Mouse (Mus musculus): Measurements from ENCODE around the gene Gabra4. TPM values are rescaled to one million over a fixed set of nuclear protein-coding genes. Genes with fewer than 3 reads are reported as not detected.

The Gabra4 gene
- polyA plus RNA-seq, 1 experiment = 0.31 TPM

- Histone ChIP-seq H3K27ac (ENCODE audit: insufficient read depth, low read depth, low read length) (no peak overlapping the region), H3K4me1 (ENCODE audit: control insufficient read depth, insufficient read depth, low read length) (no peaks in the 10 kb centered on the region), H3K27me3 (replicated peaks; ENCODE audit: control insufficient read depth, insufficient read depth, low read length) (no peaks in the 10 kb centered on the region), H3K4me3 (ENCODE audit: insufficient read depth, low read depth, low read length) (no peak overlapping the region), H3K36me3 (ENCODE audit: control insufficient read depth, insufficient read depth, low read length) (no peaks in the 10 kb centered on the region)
- WGBS = 9% methylated on average over 10 of the region's 10 CpGs
- no peak for TF ChIP-seq CTCF (conservative IDR thresholded peaks at IDR 0.05; ENCODE audit: insufficient read depth, insufficient read length, low read depth, low read length)
- TF ChIP-seq POLR2A (IDR thresholded peaks at IDR 0.05; ENCODE audit: low read depth, low read length) = no peak
- DNase-seq = no peak
These were observed 1.3 kb downstream of the Gabra4 start for GRCm38 (mm10) chr5:71656771-71657170.

GRCm38 (mm10) chr5:71654056-71654455 lies 4.1 kb downstream of the Gabra4 start:
- Histone ChIP-seq H3K36me3 (ENCODE audit: control insufficient read depth, insufficient read depth, low read length) (no peaks in the 10 kb centered on the region), H3K4me3 (ENCODE audit: insufficient read depth, low read depth, low read length) (no peak overlapping the region), H3K4me1 (ENCODE audit: control insufficient read depth, insufficient read depth, low read length) (no peaks in the 10 kb centered on the region), H3K27ac (ENCODE audit: insufficient read depth, low read depth, low read length) (no peak overlapping the region), H3K27me3 (replicated peaks; ENCODE audit: control insufficient read depth, insufficient read depth, low read length) (no peaks in the 10 kb centered on the region)
- WGBS = 85% methylated on average over 5 of the region's 5 CpGs
- DNase-seq = no peak
- TF ChIP-seq CTCF (conservative IDR thresholded peaks at IDR 0.05; ENCODE audit: insufficient read depth, insufficient read length, low read depth, low read length) = no peak
- no peak for TF ChIP-seq POLR2A (IDR thresholded peaks at IDR 0.05; ENCODE audit: low read depth, low read length)

- H3K36me3 ChIP-seq (ENCODE audit: control insufficient read depth, insufficient read depth, low read length) = no peaks in the 10 kb centered on the region
- H3K27me3 ChIP-seq (replicated peaks; ENCODE audit: control insufficient read depth, insufficient read depth, low read length) = no peaks in the 10 kb centered on the region
- 81% methylated on average over 2 of the region's 2 CpGs for WGBS
- H3K4me1 ChIP-seq (ENCODE audit: control insufficient read depth, insufficient read depth, low read length) = no peaks in the 10 kb centered on the region
- H3K27ac ChIP-seq (ENCODE audit: insufficient read depth, low read depth, low read length) = no peak overlapping the region
- TF ChIP-seq POLR2A (IDR thresholded peaks at IDR 0.05; ENCODE audit: low read depth, low read length) (no peak), CTCF (conservative IDR thresholded peaks at IDR 0.05; ENCODE audit: insufficient read depth, insufficient read length, low read depth, low read length) (no peak)
- H3K4me3 ChIP-seq (ENCODE audit: insufficient read depth, low read depth, low read length) = no peak overlapping the region
- no peak for DNase-seq
These were observed 10.0 kb downstream of the Gabra4 start for GRCm38 (mm10) chr5:71648108-71648507.

GRCm38 (mm10) chr5:71639804-71640203 lies 18.3 kb downstream of the Gabra4 start:
- H3K27me3 ChIP-seq (replicated peaks; ENCODE audit: control insufficient read depth, insufficient read depth, low read length) = no peaks in the 10 kb centered on the region
- no peak for DNase-seq
- no peak overlapping the region for H3K27ac ChIP-seq (ENCODE audit: insufficient read depth, low read depth, low read length)
- H3K36me3 ChIP-seq (ENCODE audit: control insufficient read depth, insufficient read depth, low read length) = no peaks in the 10 kb centered on the region
- H3K4me3 ChIP-seq (ENCODE audit: insufficient read depth, low read depth, low read length) = no peak overlapping the region
- TF ChIP-seq CTCF (conservative IDR thresholded peaks at IDR 0.05; ENCODE audit: insufficient read depth, insufficient read length, low read depth, low read length) (no peak), POLR2A (IDR thresholded peaks at IDR 0.05; ENCODE audit: low read depth, low read length) (no peak)
- no peaks in the 10 kb centered on the region for H3K4me1 ChIP-seq (ENCODE audit: control insufficient read depth, insufficient read depth, low read length)
- 70% methylated on average over 10 of the region's 10 CpGs for WGBS

- no peak for DNase-seq
- Histone ChIP-seq H3K4me3 (ENCODE audit: insufficient read depth, low read depth, low read length) (no peak overlapping the region), H3K36me3 (ENCODE audit: control insufficient read depth, insufficient read depth, low read length) (no peaks in the 10 kb centered on the region), H3K27ac (ENCODE audit: insufficient read depth, low read depth, low read length) (no peak overlapping the region), H3K4me1 (ENCODE audit: control insufficient read depth, insufficient read depth, low read length) (no peaks in the 10 kb centered on the region), H3K27me3 (replicated peaks; ENCODE audit: control insufficient read depth, insufficient read depth, low read length) (no peaks in the 10 kb centered on the region)
- TF ChIP-seq CTCF (conservative IDR thresholded peaks at IDR 0.05; ENCODE audit: insufficient read depth, insufficient read length, low read depth, low read length) = no peak
- TF ChIP-seq POLR2A (IDR thresholded peaks at IDR 0.05; ENCODE audit: low read depth, low read length) = no peak
- 83% methylated on average over 3 of the region's 3 CpGs for WGBS
These were observed 30.3 kb downstream of the Gabra4 start for GRCm38 (mm10) chr5:71627820-71628219.

- no peaks in the 10 kb centered on the region for H3K36me3 ChIP-seq (ENCODE audit: control insufficient read depth, insufficient read depth, low read length)
- DNase-seq = no peak
- H3K4me1 ChIP-seq (ENCODE audit: control insufficient read depth, insufficient read depth, low read length) = no peaks in the 10 kb centered on the region
- no peak overlapping the region for H3K4me3 ChIP-seq (ENCODE audit: insufficient read depth, low read depth, low read length)
- TF ChIP-seq CTCF (conservative IDR thresholded peaks at IDR 0.05; ENCODE audit: insufficient read depth, insufficient read length, low read depth, low read length) = no peak
- no peak for TF ChIP-seq POLR2A (IDR thresholded peaks at IDR 0.05; ENCODE audit: low read depth, low read length)
- WGBS = 57% methylated on average over 4 of the region's 4 CpGs
- H3K27me3 ChIP-seq (replicated peaks; ENCODE audit: control insufficient read depth, insufficient read depth, low read length) = no peaks in the 10 kb centered on the region
- no peak overlapping the region for H3K27ac ChIP-seq (ENCODE audit: insufficient read depth, low read depth, low read length)
These were observed 41.4 kb downstream of the Gabra4 start for GRCm38 (mm10) chr5:71616734-71617133.

GRCm38 (mm10) chr5:71614311-71614710 lies 43.8 kb downstream of the Gabra4 start:
- 95% methylated on average over 1 of the region's 1 CpGs for WGBS
- no peak for TF ChIP-seq CTCF (conservative IDR thresholded peaks at IDR 0.05; ENCODE audit: insufficient read depth, insufficient read length, low read depth, low read length)
- no peak for TF ChIP-seq POLR2A (IDR thresholded peaks at IDR 0.05; ENCODE audit: low read depth, low read length)
- H3K36me3 ChIP-seq (ENCODE audit: control insufficient read depth, insufficient read depth, low read length) = no peaks in the 10 kb centered on the region

GRCm38 (mm10) chr5:71608735-71609134 lies 49.4 kb downstream of the Gabra4 start:
- DNase-seq = no peak
- WGBS = 70% methylated on average over 1 of the region's 1 CpGs
- H3K27me3 ChIP-seq (replicated peaks; ENCODE audit: control insufficient read depth, insufficient read depth, low read length) = no peaks in the 10 kb centered on the region

More at GRCm38 (mm10) chr5:71614311-71614710, 43.8 kb downstream of the Gabra4 start:
- H3K27ac ChIP-seq (ENCODE audit: insufficient read depth, low read depth, low read length) = no peak overlapping the region
- no peaks in the 10 kb centered on the region for H3K4me1 ChIP-seq (ENCODE audit: control insufficient read depth, insufficient read depth, low read length)
- no peak for DNase-seq
- no peak overlapping the region for H3K4me3 ChIP-seq (ENCODE audit: insufficient read depth, low read depth, low read length)
- no peaks in the 10 kb centered on the region for H3K27me3 ChIP-seq (replicated peaks; ENCODE audit: control insufficient read depth, insufficient read depth, low read length)

More at GRCm38 (mm10) chr5:71608735-71609134, 49.4 kb downstream of the Gabra4 start:
- Histone ChIP-seq H3K4me1 (ENCODE audit: control insufficient read depth, insufficient read depth, low read length) (no peaks in the 10 kb centered on the region), H3K27ac (ENCODE audit: insufficient read depth, low read depth, low read length) (no peak overlapping the region), H3K4me3 (ENCODE audit: insufficient read depth, low read depth, low read length) (no peak overlapping the region), H3K36me3 (ENCODE audit: control insufficient read depth, insufficient read depth, low read length) (no peaks in the 10 kb centered on the region)
- TF ChIP-seq CTCF (conservative IDR thresholded peaks at IDR 0.05; ENCODE audit: insufficient read depth, insufficient read length, low read depth, low read length) (no peak), POLR2A (IDR thresholded peaks at IDR 0.05; ENCODE audit: low read depth, low read length) (no peak)
